Mouse (Mus musculus) CH12F3 (cell line): Measurements from ENCODE around the gene Mrps7.

Source experiments
- in situ Hi-C: fragments of 300-500 bp; cut with MboI; formaldehyde crosslinking; loops from 2 replicates; pipeline ENCODE4 v1.14.3; 2020; ENCODE audit warnings: low sequenced_read_pairs

The Mrps7 gene

GRCm38 (mm10) chr11:115603476-115604303, at the start of gene Mrps7, which contains the start of gene Gga3:
Gene Mrps7 (plus strand): TSS chr11:115603925.
Gene Gga3 (minus strand): TSS chr11:115604051.
- in situ Hi-C loops = no loop called here

- in situ Hi-C loops = no loop called here
Measured at GRCm38 (mm10) chr11:115555717-115556116, 48.0 kb upstream of the Mrps7 start.

GRCm38 (mm10) chr11:115563406-115563805, 40.3 kb upstream of the Mrps7 start:
- in situ Hi-C loops = no loop called here

- in situ Hi-C loops = no loop called here
Measured at GRCm38 (mm10) chr11:115564064-115564809, 39.5 kb upstream of the Mrps7 start, which contains the start of gene Nup85. Gene Nup85 (plus strand): TSS chr11:115564434.

GRCm38 (mm10) chr11:115564961-115565360, 38.8 kb upstream of the Mrps7 start:
- in situ Hi-C loops = no loop called here

GRCm38 (mm10) chr11:115579080-115579479, 24.6 kb upstream of the Mrps7 start:
- in situ Hi-C loops = no loop called here

- in situ Hi-C loops = no loop called here
Measured at GRCm38 (mm10) chr11:115582913-115583606, 20.7 kb upstream of the Mrps7 start.

- in situ Hi-C loops = no loop called here
Measured at GRCm38 (mm10) chr11:115584376-115585073, 19.2 kb upstream of the Mrps7 start.

GRCm38 (mm10) chr11:115585573-115586100, 18.1 kb upstream of the Mrps7 start:
- in situ Hi-C loops = no loop called here

GRCm38 (mm10) chr11:115586403-115586802, 17.3 kb upstream of the Mrps7 start:
- in situ Hi-C loops = no loop called here

GRCm38 (mm10) chr11:115587984-115588383, 15.7 kb upstream of the Mrps7 start:
- in situ Hi-C loops = no loop called here

- in situ Hi-C loops = no loop called here
Measured at GRCm38 (mm10) chr11:115590526-115591075, 13.1 kb upstream of the Mrps7 start.

GRCm38 (mm10) chr11:115595209-115595608, 8.5 kb upstream of the Mrps7 start:
- in situ Hi-C loops = no loop called here

- in situ Hi-C loops = no loop called here
Measured at GRCm38 (mm10) chr11:115598309-115598708, 5.4 kb upstream of the Mrps7 start.

- in situ Hi-C loops = no loop called here
Measured at GRCm38 (mm10) chr11:115599722-115600121, 4.0 kb upstream of the Mrps7 start.

GRCm38 (mm10) chr11:115600743-115601142, 3.0 kb upstream of the Mrps7 start:
- in situ Hi-C loops = no loop called here

GRCm38 (mm10) chr11:115601174-115601573, 2.6 kb upstream of the Mrps7 start:
- in situ Hi-C loops = no loop called here

- in situ Hi-C loops = no loop called here
Measured at GRCm38 (mm10) chr11:115603128-115603475, 623 bp upstream of the Mrps7 start.

- in situ Hi-C loops = no loop called here
Measured at GRCm38 (mm10) chr11:115604304-115604696, 575 bp downstream of the Mrps7 start.

- in situ Hi-C loops = no loop called here
Measured at GRCm38 (mm10) chr11:115606733-115607132, 3.0 kb downstream of the Mrps7 start.
